Mouse (Mus musculus) embryonic facial prominence, embryonic 11.5 days (tissue): Measurements from ENCODE around the gene Pcca. TPM values are rescaled to one million over a fixed set of nuclear protein-coding genes. Genes with fewer than 3 reads are reported as not detected.

ENCODE experiments used
- ATAC-seq: fragments of 200-750 bp; cut with Nextera tagmentation; replicated peaks from 2 replicates; pipeline ENCODE4 v1.8.0; 2017; ENCODE audit warnings: low read depth; ENCODE audit not compliant: insufficient number of reproducible peaks, low FRiP score, low TSS enrichment
- DNase-seq: peaks from one replicate; pipeline ENCODE4 v3.0.0-alpha.2; 2015; ENCODE audit warnings: low spot score
- H3K27ac ChIP-seq: fragments of 300-500 bp; sonication (generic); replicated peaks from 2 replicates; pipeline ENCODE4 v1.5.1; 2014; ENCODE audit warnings: mild to moderate bottlenecking, low read depth, low read length, control low read depth
- H3K27me3 ChIP-seq: fragments of 300-500 bp; sonication (generic); 2 replicates; pipeline ENCODE4 v1.6.1; 2014; ENCODE audit warnings: mild to moderate bottlenecking, low read length, moderate library complexity, mixed read lengths; ENCODE audit not compliant: control insufficient read depth, insufficient read depth
- H3K36me3 ChIP-seq: fragments of 300-500 bp; sonication (generic); replicated peaks from 2 replicates; pipeline ENCODE4 v1.6.1; 2014; ENCODE audit warnings: low read depth, mild to moderate bottlenecking, low read length, moderate library complexity, mixed read lengths; ENCODE audit not compliant: control insufficient read depth, insufficient read depth
- H3K4me1 ChIP-seq: fragments of 300-500 bp; sonication (generic); 2 replicates; pipeline ENCODE4 v1.6.1; 2014; ENCODE audit warnings: low read length, mixed read lengths; ENCODE audit not compliant: control insufficient read depth, insufficient read depth
- H3K4me2 ChIP-seq: fragments of 300-500 bp; sonication (generic); 2 replicates; pipeline ENCODE4 v1.6.1; 2014; ENCODE audit warnings: low read depth, mild to moderate bottlenecking, control low read depth, low read length, moderate library complexity
- H3K4me3 ChIP-seq: fragments of 300-500 bp; sonication (generic); 2 replicates; pipeline ENCODE4 v1.5.1; 2014; ENCODE audit warnings: low read depth, low read length, control low read depth
- H3K9ac ChIP-seq: fragments of 300-500 bp; sonication (generic); replicated peaks from 2 replicates; pipeline ENCODE4 v1.6.1; 2014; ENCODE audit warnings: mild to moderate bottlenecking, control low read depth, low read length
- H3K9me3 ChIP-seq: fragments of 300-500 bp; sonication (generic); replicated peaks from 2 replicates; pipeline ENCODE4 v1.6.1; 2016; ENCODE audit warnings: mild to moderate bottlenecking, low read length, inconsistent platforms, mixed read lengths; ENCODE audit not compliant: control insufficient read depth
- WGBS: fragments of 180-500 bp; shearing (Covaris S2); extraction: QIAGEN DNeasy Blood & Tissue Kit; methylation state at CpG from one replicate; pipeline ENCODE4 v1.1.7; 2014; 5-methylcytosine and 5-hydroxymethylcytosine counted together
- polyA plus RNA-seq: library from polyadenylated mRNA; unstranded; fragments of >200 nt; fragmentation: Nextera tagmentation; extraction: Ambion mirVana; gene quantifications from 2 replicates; pipeline ENCODE4 v1.2.1, GENCODE M21; 2014

Gene Pcca
- polyA plus RNA-seq, 1 experiment from 2014 or later, result 35.3 TPM

DNA sequence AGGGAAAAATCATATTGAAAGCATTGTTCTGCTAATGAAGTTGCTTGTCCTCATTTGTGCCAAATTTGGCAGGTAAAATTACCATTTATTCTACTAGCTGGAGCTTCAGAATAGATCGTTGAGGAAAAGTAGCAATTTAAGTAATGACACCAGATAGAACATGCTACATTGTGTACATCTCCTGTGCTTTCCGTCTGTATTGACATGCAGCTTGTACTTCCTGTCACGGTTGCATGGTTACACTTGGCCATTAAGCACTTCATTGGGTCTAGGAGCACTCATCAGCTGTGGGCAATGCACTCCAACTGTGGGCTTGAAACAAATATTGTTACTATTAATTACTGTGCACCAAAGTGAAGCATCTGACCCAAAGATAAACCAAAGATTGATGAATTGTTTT is 225.8 kb downstream of the Pcca start:
- H3K9me3 ChIP-seq, result no peaks in the 10 kb centered on the region
- no peak overlapping the region for H3K27ac ChIP-seq
- 73% methylated on average over 3 of the region's 3 CpGs for WGBS
- H3K4me1 ChIP-seq, result no peaks in the 10 kb centered on the region
- ATAC-seq (no peak), DNase-seq (no peak)
- no peaks in the 10 kb centered on the region for H3K36me3 ChIP-seq
- no peak overlapping the region for H3K4me2 ChIP-seq
- no peak overlapping the region for H3K9ac ChIP-seq
- no peaks in the 10 kb centered on the region for H3K27me3 ChIP-seq
- no peak overlapping the region for H3K4me3 ChIP-seq

GRCm38 (mm10) chr14:122760803-122761202 is 226.7 kb downstream of the Pcca start:
- no peaks in the 10 kb centered on the region for H3K9me3 ChIP-seq
- ATAC-seq, result no peak
- no peak overlapping the region for H3K27ac ChIP-seq
- H3K36me3 ChIP-seq, result no peaks in the 10 kb centered on the region
- H3K4me2 ChIP-seq, result no peak overlapping the region
- DNase-seq, result no peak
- H3K9ac ChIP-seq, result no peak overlapping the region
- H3K4me3 ChIP-seq, result no peak overlapping the region
- no peaks in the 10 kb centered on the region for H3K27me3 ChIP-seq
- no peaks in the 10 kb centered on the region for H3K4me1 ChIP-seq

GRCm38 (mm10) chr14:122762603-122763002 is 228.5 kb downstream of the Pcca start:
- Histone ChIP-seq H3K27me3 (no peaks in the 10 kb centered on the region), H3K36me3 (no peaks in the 10 kb centered on the region), H3K4me1 (no peaks in the 10 kb centered on the region), H3K9me3 (no peaks in the 10 kb centered on the region), H3K9ac (no peak overlapping the region), H3K4me3 (no peak overlapping the region), H3K27ac (no peak overlapping the region), H3K4me2 (no peak overlapping the region)
- no peak for DNase-seq
- no peak for ATAC-seq

DNA sequence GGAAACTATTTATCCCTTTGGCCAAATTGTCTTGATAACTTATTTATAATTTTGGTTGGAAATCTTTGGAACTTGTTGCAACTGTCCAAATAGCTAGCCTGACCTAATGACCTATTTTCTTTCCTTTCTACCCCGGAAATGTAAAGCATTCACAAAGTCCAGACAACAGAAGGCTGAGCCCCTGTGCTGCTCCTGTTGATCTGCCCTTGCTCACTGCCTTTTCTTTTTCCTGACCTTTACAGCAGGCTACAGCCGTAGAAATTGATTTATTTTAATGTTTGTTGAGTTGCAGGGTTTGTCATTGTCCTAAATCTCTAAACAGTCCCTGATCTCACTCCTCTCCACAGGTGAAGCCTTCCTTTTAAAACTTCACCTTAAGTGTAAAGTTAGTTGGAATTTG is 231.8 kb downstream of the Pcca start:
- Histone ChIP-seq H3K27me3 (no peaks in the 10 kb centered on the region), H3K4me1 (no peaks in the 10 kb centered on the region), H3K9me3 (no peaks in the 10 kb centered on the region), H3K27ac (no peak overlapping the region), H3K4me3 (no peak overlapping the region), H3K9ac (no peak overlapping the region), H3K36me3 (no peaks in the 10 kb centered on the region), H3K4me2 (no peak overlapping the region)
- 63% methylated on average over 2 of the region's 2 CpGs for WGBS
- ATAC-seq, result no peak
- no peak for DNase-seq

GRCm38 (mm10) chr14:122766448-122766847 is 232.3 kb downstream of the Pcca start:
- Histone ChIP-seq H3K4me1 (no peaks in the 10 kb centered on the region), H3K36me3 (no peaks in the 10 kb centered on the region), H3K4me2 (no peak overlapping the region), H3K27me3 (no peaks in the 10 kb centered on the region), H3K9ac (no peak overlapping the region), H3K9me3 (no peaks in the 10 kb centered on the region), H3K4me3 (no peak overlapping the region), H3K27ac (no peak overlapping the region)
- no peak for ATAC-seq
- DNase-seq, result no peak
- 93% methylated on average over 5 of the region's 5 CpGs for WGBS

- H3K36me3 ChIP-seq, result no peaks in the 10 kb centered on the region
- H3K4me2 ChIP-seq, result no peak overlapping the region
- no peaks in the 10 kb centered on the region for H3K4me1 ChIP-seq
- no peak overlapping the region for H3K27ac ChIP-seq
- DNase-seq, result no peak
- WGBS, result 90% methylated on average over 4 of the region's 4 CpGs
- no peaks in the 10 kb centered on the region for H3K9me3 ChIP-seq
- H3K9ac ChIP-seq, result no peak overlapping the region
- no peak for ATAC-seq
- no peaks in the 10 kb centered on the region for H3K27me3 ChIP-seq
- H3K4me3 ChIP-seq, result no peak overlapping the region
These were observed 250.6 kb downstream of the Pcca start for GRCm38 (mm10) chr14:122784701-122785100.

- 66% methylated on average over 2 of the region's 2 CpGs for WGBS
- H3K9me3 ChIP-seq, result no peaks in the 10 kb centered on the region
These were observed 254.1 kb downstream of the Pcca start for GRCm38 (mm10) chr14:122788199-122788598.

GRCm38 (mm10) chr14:122790111-122790510 is 256.0 kb downstream of the Pcca start:
- Histone ChIP-seq H3K27ac (no peak overlapping the region), H3K4me3 (no peak overlapping the region), H3K9me3 (no peaks in the 10 kb centered on the region), H3K27me3 (no peaks in the 10 kb centered on the region), H3K9ac (no peak overlapping the region), H3K4me2 (no peak overlapping the region), H3K4me1 (no peaks in the 10 kb centered on the region), H3K36me3 (no peaks in the 10 kb centered on the region)
- DNase-seq, result no peak
- WGBS, result 86% methylated on average over 7 of the region's 7 CpGs
- no peak for ATAC-seq

More at GRCm38 (mm10) chr14:122788199-122788598, 254.1 kb downstream of the Pcca start:
- Histone ChIP-seq H3K4me2 (no peak overlapping the region), H3K27me3 (no peaks in the 10 kb centered on the region), H3K27ac (no peak overlapping the region), H3K36me3 (no peaks in the 10 kb centered on the region), H3K4me3 (no peak overlapping the region), H3K4me1 (no peaks in the 10 kb centered on the region), H3K9ac (no peak overlapping the region)
- ATAC-seq, result no peak
- DNase-seq, result no peak
